Mouse (Mus musculus): Measurements from ENCODE around the gene Ddi2. TPM values are rescaled to one million over a fixed set of nuclear protein-coding genes. Genes with fewer than 3 reads are reported as not detected.

The Ddi2 gene
- polyA plus RNA-seq, 2 experiments, result 9.2 to 9.5 TPM

DNA sequence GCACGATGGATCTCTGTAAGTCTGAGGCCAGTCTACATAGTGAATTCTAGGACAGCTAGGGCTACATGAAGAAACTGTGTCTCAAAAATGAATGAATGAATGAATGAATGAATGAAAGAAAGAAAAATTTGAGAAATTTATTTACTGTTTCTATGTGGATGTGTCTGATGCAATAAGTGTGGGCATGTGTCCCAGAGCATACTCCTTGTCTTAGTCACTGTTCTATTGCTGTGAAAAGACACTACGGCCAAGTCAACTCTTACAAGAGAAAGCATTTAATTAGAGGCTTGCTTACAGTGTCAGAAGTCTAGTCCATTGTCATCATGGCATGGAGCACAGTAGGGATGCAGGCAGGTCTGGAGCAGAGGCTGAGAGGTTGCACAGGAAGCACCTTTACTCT, 14.2 kb downstream of the Ddi2 start:
- ATAC-seq (ENCODE audit: insufficient read depth) (no peak), DNase-seq (ENCODE audit: low read depth in 3 of 3, low spot score in 3 of 3) (no peak)
- Histone ChIP-seq H3K27ac (no peak overlapping the region), H3K9ac (replicated peaks) (no peak overlapping the region), H3K4me3 (ENCODE audit: insufficient read depth in 1 of 2, low read depth in 2 of 2, low read length in 2 of 2) (no peak overlapping the region), H3K9me3 (ENCODE audit: control insufficient read depth, low read length) (no peaks in the 10 kb centered on the region), H3K36me3 (replicated peaks; ENCODE audit: control insufficient read depth, insufficient read depth, low read depth) (peaks cover 90% of the 10 kb centered on the region), H3K4me2 (ENCODE audit: low read depth) (no peak overlapping the region), H3K4me1 (replicated peaks; ENCODE audit: control insufficient read depth in 2 of 2, insufficient read depth in 2 of 2, low read length in 1 of 2) (peaks cover 0 to 2% of the 10 kb centered on the region in 2 experiments; a peak in 1 of 4 replicates), H3K27me3 (ENCODE audit: control insufficient read depth, insufficient read depth, low read length) (no peaks in the 10 kb centered on the region)
- TF ChIP-seq EP300 (IDR thresholded peaks at IDR 0.05; ENCODE audit: low read depth), result no peak
- WGBS (ENCODE audit: insufficient replicate concordance), result 89% methylated on average over 2 of the region's 2 CpGs

DNA sequence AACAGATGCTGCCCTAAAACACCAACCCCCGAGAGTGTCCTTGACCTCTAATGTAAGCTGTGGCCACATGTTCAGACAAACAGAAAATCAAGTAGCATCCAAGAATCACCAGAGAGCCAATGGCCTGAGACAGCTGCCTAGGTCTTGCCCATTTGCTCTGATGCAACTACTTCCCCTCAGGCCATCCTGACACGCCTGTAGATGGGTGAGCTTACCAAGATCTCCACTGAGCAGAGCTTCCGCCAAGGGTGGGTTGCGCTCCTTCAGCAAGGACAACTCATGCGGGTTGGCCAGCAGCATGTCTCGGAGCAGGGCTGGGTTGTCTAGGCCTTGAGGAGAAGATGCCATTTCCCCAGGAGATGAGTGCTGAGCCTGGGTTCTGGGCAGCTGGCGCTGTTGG, 15.2 kb downstream of the Ddi2 start:
- no peak for ATAC-seq (ENCODE audit: insufficient read depth)
- no peak overlapping the region for H3K4me3 ChIP-seq (ENCODE audit: insufficient read depth in 1 of 2, low read depth in 2 of 2, low read length in 2 of 2)
- 89% methylated on average over 7 of the region's 7 CpGs for WGBS (ENCODE audit: insufficient replicate concordance)
- no peak overlapping the region for H3K4me2 ChIP-seq (ENCODE audit: low read depth)
- no peak overlapping the region for H3K27ac ChIP-seq
- H3K36me3 ChIP-seq (replicated peaks; ENCODE audit: control insufficient read depth, insufficient read depth, low read depth), result peaks cover 93% of the 10 kb centered on the region
- H3K9ac ChIP-seq (replicated peaks), result no peak overlapping the region
- H3K9me3 ChIP-seq (ENCODE audit: control insufficient read depth, low read length), result no peaks in the 10 kb centered on the region
- no peak for DNase-seq (ENCODE audit: low read depth in 3 of 3, low spot score in 3 of 3)
- TF ChIP-seq CTCF (IDR thresholded peaks at IDR 0.05; ENCODE audit: low read depth) (no peak), EP300 (IDR thresholded peaks at IDR 0.05; ENCODE audit: low read depth) (no peak)
- H3K4me1 ChIP-seq (replicated peaks; ENCODE audit: control insufficient read depth in 2 of 2, insufficient read depth in 2 of 2, low read length in 1 of 2), result no peaks in the 10 kb centered on the region
- H3K27me3 ChIP-seq (ENCODE audit: control insufficient read depth, insufficient read depth, low read length), result no peaks in the 10 kb centered on the region

GRCm38 (mm10) chr4:141705331-141705730, 17.9 kb downstream of the Ddi2 start:
- H3K9me3 ChIP-seq (ENCODE audit: control insufficient read depth, low read length), result no peaks in the 10 kb centered on the region
- TF ChIP-seq CTCF (IDR thresholded peaks at IDR 0.05; ENCODE audit: low read depth) (no peak), EP300 (IDR thresholded peaks at IDR 0.05; ENCODE audit: low read depth) (no peak)
- no peak overlapping the region for H3K27ac ChIP-seq
- no peak overlapping the region for H3K4me2 ChIP-seq (ENCODE audit: low read depth)
- ATAC-seq (ENCODE audit: insufficient read depth) (no peak), DNase-seq (ENCODE audit: low read depth in 3 of 3, low spot score in 3 of 3) (no peak)
- no peak overlapping the region for H3K9ac ChIP-seq (replicated peaks)
- H3K36me3 ChIP-seq (replicated peaks; ENCODE audit: control insufficient read depth, insufficient read depth, low read depth), result peaks cover 94% of the 10 kb centered on the region
- H3K27me3 ChIP-seq (ENCODE audit: control insufficient read depth, insufficient read depth, low read length), result no peaks in the 10 kb centered on the region
- no peak overlapping the region for H3K4me3 ChIP-seq (ENCODE audit: insufficient read depth in 1 of 2, low read depth in 2 of 2, low read length in 2 of 2)
- H3K4me1 ChIP-seq (replicated peaks; ENCODE audit: control insufficient read depth in 2 of 2, insufficient read depth in 2 of 2, low read length in 1 of 2), result no peaks in the 10 kb centered on the region
- WGBS (ENCODE audit: insufficient replicate concordance), result 78% methylated on average over 4 of the region's 4 CpGs

DNA sequence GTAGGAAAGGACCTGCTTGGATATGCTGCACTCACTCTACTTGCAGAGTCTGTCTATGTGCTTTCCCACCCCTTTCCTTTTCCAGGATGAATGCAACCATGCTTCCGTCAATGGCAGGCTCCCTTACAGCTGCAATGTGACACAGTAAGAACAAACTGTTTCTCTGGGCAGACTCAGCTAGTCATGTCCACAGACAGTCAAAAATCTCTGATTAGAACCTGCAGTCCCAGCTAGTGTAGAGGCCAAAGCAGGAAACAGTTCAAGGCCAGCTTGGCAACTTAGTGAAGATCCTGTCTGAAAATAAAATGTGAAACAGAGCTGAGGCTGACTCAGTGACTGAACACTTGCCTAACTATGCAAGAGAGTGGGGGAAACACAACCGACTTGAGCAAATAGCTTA, 18.6 kb downstream of the Ddi2 start:
- Histone ChIP-seq H3K4me1 (replicated peaks; ENCODE audit: control insufficient read depth in 2 of 2, insufficient read depth in 2 of 2, low read length in 1 of 2) (peaks cover 0 to 2% of the 10 kb centered on the region in 2 experiments; a peak in 1 of 4 replicates), H3K9ac (replicated peaks) (no peak overlapping the region), H3K9me3 (ENCODE audit: control insufficient read depth, low read length) (no peaks in the 10 kb centered on the region), H3K36me3 (replicated peaks; ENCODE audit: control insufficient read depth, insufficient read depth, low read depth) (peaks cover 90% of the 10 kb centered on the region), H3K4me2 (ENCODE audit: low read depth) (no peak overlapping the region), H3K27me3 (ENCODE audit: control insufficient read depth, insufficient read depth, low read length) (no peaks in the 10 kb centered on the region), H3K27ac (no peak overlapping the region), H3K4me3 (ENCODE audit: insufficient read depth in 1 of 2, low read depth in 2 of 2, low read length in 2 of 2) (no peak overlapping the region)
- 92% methylated on average over 2 of the region's 2 CpGs for WGBS (ENCODE audit: insufficient replicate concordance)
- no peak for TF ChIP-seq EP300 (IDR thresholded peaks at IDR 0.05; ENCODE audit: low read depth)
- no peak for TF ChIP-seq CTCF (IDR thresholded peaks at IDR 0.05; ENCODE audit: low read depth)
- ATAC-seq (ENCODE audit: insufficient read depth), result no peak
- no peak for DNase-seq (ENCODE audit: low read depth in 3 of 3, low spot score in 3 of 3)

DNA sequence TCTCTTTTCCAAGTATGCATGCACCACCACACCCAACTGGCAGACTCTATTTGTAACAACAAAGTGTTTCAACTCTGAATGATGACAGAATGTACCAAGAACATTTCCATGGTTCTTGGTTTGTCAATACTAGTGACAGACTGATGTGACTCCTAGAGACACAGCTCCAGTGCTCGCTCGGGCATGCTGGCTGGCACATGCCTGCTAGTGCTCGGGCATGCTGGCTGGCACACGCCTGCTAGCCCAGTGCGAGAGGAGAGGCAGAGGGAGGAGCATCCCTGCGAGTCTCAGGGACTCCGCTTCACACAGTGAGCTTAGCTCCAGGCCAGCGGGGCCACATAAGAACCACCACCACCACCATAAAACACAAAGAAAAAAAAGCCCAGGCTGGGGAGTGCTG, 28.5 kb downstream of the Ddi2 start:
- DNase-seq (ENCODE audit: low read depth in 3 of 3, low spot score in 3 of 3) (no peak), ATAC-seq (ENCODE audit: insufficient read depth) (no peak)
- 84% methylated on average over 8 of the region's 8 CpGs for WGBS (ENCODE audit: insufficient replicate concordance)
- TF ChIP-seq EP300 (IDR thresholded peaks at IDR 0.05; ENCODE audit: low read depth) (no peak), CTCF (IDR thresholded peaks at IDR 0.05; ENCODE audit: low read depth) (no peak)
- Histone ChIP-seq H3K4me2 (ENCODE audit: low read depth) (no peak overlapping the region), H3K4me3 (ENCODE audit: insufficient read depth in 1 of 2, low read depth in 2 of 2, low read length in 2 of 2) (no peak overlapping the region), H3K36me3 (replicated peaks; ENCODE audit: control insufficient read depth, insufficient read depth, low read depth) (peaks cover 82% of the 10 kb centered on the region), H3K9ac (replicated peaks) (no peak overlapping the region), H3K27ac (no peak overlapping the region), H3K27me3 (ENCODE audit: control insufficient read depth, insufficient read depth, low read length) (no peaks in the 10 kb centered on the region), H3K9me3 (ENCODE audit: control insufficient read depth, low read length) (no peaks in the 10 kb centered on the region), H3K4me1 (replicated peaks; ENCODE audit: control insufficient read depth in 2 of 2, insufficient read depth in 2 of 2, low read length in 1 of 2) (no peaks in the 10 kb centered on the region)
